Mouse (Mus musculus) forebrain, embryonic 12.5 days (tissue): ENCODE data around the gene Mrpl19. TPM values are rescaled to one million over a fixed set of nuclear protein-coding genes. Genes with fewer than 3 reads are reported as not detected.

Source experiments
- ATAC-seq: fragments of 200-750 bp; cut with Nextera tagmentation; 2 replicates; pipeline ENCODE4 v1.8.0; 2017; ENCODE audit warnings: moderate TSS enrichment; ENCODE audit not compliant: low FRiP score
- H3K27ac ChIP-seq: fragments of 300-500 bp; sonication (generic); 2 replicates; pipeline ENCODE4 v1.5.1; 2016; ENCODE audit warnings: mild to moderate bottlenecking
- H3K27me3 ChIP-seq: fragments of 300-500 bp; sonication (generic); 2 replicates; pipeline ENCODE4 v1.6.1; 2016; ENCODE audit warnings: mild to moderate bottlenecking
- H3K36me3 ChIP-seq: fragments of 300-500 bp; sonication (generic); replicated peaks from 2 replicates; pipeline ENCODE4 v1.6.1; 2016; ENCODE audit warnings: mild to moderate bottlenecking
- H3K4me1 ChIP-seq: fragments of 300-500 bp; sonication (generic); 2 replicates; pipeline ENCODE4 v1.6.1; 2016
- H3K4me2 ChIP-seq: fragments of 300-500 bp; sonication (generic); 2 replicates; pipeline ENCODE4 v1.6.1; 2016; ENCODE audit warnings: mild to moderate bottlenecking, moderate library complexity
- H3K4me3 ChIP-seq: fragments of 300-500 bp; sonication (generic); replicated peaks from 2 replicates; pipeline ENCODE4 v1.5.1; 2016; ENCODE audit warnings: mild to moderate bottlenecking
- H3K9ac ChIP-seq: fragments of 300-500 bp; sonication (generic); 2 replicates; pipeline ENCODE4 v1.6.1; 2016; ENCODE audit warnings: mild to moderate bottlenecking
- H3K9me3 ChIP-seq: fragments of 300-500 bp; sonication (generic); 2 replicates; pipeline ENCODE4 v1.6.1; 2016
- WGBS: fragments of 180-500 bp; shearing (Covaris S2); methylation state at CpG from one replicate; pipeline ENCODE4 v1.1.7; 2016; 5-methylcytosine and 5-hydroxymethylcytosine counted together
- polyA plus RNA-seq: library from polyadenylated mRNA; unstranded; fragments of >200 nt; fragmentation: Nextera tagmentation; extraction: Ambion mirVana; gene quantifications from 2 replicates; pipeline ENCODE4 v1.2.1, GENCODE M21; 2016

The Mrpl19 gene
- polyA plus RNA-seq, 1 experiment from 2014 or later = 50.2 TPM

DNA sequence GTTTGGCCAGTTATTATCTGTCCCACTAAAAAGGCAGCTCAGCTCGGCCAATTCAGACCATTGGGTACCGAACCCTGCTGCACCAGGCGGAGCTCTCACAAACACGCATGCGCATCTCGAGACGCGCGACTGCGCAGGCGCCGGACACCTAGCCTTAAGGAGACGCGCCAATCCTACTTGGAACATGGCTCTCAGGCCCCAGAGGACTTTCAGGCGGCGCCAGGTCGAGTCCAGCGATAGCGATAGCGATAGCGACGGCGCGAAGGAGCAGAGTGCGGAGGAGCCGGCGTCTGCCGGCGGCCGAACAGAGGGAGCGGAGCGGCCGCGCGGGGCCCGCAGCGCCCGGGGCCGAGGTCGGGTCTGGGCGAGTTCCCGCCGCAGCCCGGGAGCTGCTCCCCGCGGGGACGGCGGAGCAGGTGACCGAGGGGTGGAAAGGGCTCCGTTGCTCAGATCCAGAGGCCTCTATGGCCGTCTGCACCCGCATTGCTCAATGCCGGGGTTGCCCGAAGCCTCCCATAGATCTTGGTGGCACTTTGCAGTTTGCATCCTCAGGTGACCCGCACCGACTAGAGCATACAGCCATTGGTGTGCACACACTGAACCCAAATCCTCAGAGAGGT is 42.1 kb downstream of the Mrpl19 start, which contains the start of gene Gcfc2:
TSS of gene Gcfc2 (plus strand) at position 147 of the 620 bp plus-strand sequence.
- ATAC-seq = peak; percentile 96
- H3K27ac ChIP-seq = peak within 1 kb of the TSS; percentile 71

DNA sequence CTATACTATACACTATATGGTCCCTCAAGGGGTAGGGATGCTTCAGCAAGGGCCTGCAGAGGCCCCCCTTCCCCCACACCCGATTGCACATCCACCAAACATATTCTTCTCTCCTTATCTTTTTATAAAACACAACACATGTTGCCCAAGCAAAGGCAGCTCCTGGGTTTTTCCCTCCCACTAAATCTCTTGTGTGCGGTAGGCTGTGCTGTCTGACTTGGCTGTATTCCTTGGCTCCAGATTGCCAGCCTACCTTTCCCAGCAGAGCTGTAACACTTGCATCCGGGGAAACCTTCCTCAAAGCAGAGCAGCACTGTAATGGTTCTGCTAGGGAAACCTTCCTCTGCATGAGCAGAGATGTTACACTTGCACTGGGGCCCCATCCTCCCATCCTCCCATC is 53.6 kb downstream of the Mrpl19 start:
- H3K4me1 ChIP-seq = no peaks in the 10 kb centered on the region
- H3K9ac ChIP-seq = no peak overlapping the region
- ATAC-seq = no peak
- H3K4me3 ChIP-seq = no peak overlapping the region
- H3K9me3 ChIP-seq = no peaks in the 10 kb centered on the region
- H3K4me2 ChIP-seq = no peak overlapping the region
- H3K36me3 ChIP-seq = no peaks in the 10 kb centered on the region
- 77% methylated on average over 3 of the region's 3 CpGs for whole genome bisulfite sequencing
- H3K27ac ChIP-seq = no peak overlapping the region
- H3K27me3 ChIP-seq = no peaks in the 10 kb centered on the region

More for the DNA sequence above, 42.1 kb downstream of the Mrpl19 start, which contains the start of gene Gcfc2:
- under 1% methylated on average over 56 of the region's 56 CpGs for WGBS
- Histone ChIP-seq H3K27me3 (no peaks in the 10 kb centered on the region), H3K36me3 (peaks cover 26% of the 10 kb centered on the region), H3K4me3 (peak within 1 kb of the TSS; percentile 86), H3K4me1 (peaks cover 14% of the 10 kb centered on the region), H3K4me2 (peak within 1 kb of the TSS; percentile 69), H3K9ac (peak within 1 kb of the TSS; percentile 92), H3K9me3 (no peaks in the 10 kb centered on the region)

DNA sequence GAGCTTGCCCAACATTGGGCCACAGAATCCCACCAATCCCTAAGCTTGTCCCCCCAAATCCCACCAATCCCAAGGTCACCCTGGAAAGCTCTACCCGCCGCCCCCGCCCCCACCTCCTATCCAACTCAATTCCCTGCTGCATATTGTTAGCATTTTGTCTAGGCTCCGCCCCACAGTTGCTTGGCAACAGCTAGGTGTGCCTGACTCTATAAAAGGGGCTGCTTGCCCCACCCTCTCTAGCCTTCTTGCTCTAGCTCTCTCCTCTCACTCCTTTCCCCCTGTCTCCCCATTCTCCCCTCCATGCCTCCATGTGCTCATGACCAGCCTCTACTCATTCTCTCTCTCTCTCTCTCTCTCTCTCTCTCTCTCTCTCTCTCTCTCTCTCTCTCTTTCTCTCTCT is 54.0 kb downstream of the Mrpl19 start:
- Histone ChIP-seq H3K4me2 (no peak overlapping the region), H3K27me3 (no peaks in the 10 kb centered on the region), H3K9ac (no peak overlapping the region), H3K36me3 (no peaks in the 10 kb centered on the region), H3K4me3 (no peak overlapping the region), H3K27ac (no peak overlapping the region), H3K4me1 (no peaks in the 10 kb centered on the region), H3K9me3 (no peaks in the 10 kb centered on the region)
- 86% methylated on average over 4 of the region's 4 CpGs for WGBS
- ATAC-seq = no peak

DNA sequence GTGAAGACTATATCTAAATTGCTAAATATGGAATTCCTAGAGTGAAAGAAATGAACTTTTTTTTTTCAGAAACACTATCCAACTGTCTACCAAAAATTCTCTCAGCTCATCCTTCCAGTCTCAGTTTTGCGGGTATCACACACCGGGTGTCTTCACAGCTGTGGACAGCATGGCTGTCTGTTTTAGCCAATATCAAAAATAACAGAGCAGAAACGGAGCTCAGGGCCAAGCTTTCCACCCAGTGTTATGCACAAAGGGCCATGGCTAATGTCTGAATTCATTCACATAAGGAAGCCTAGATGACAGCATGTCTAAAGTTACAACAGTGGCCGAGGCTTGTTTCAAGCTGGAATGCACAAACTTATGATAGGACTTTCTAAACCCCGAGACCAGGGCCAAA is 54.5 kb downstream of the Mrpl19 start:
- no peak for ATAC-seq
- H3K9me3 ChIP-seq = no peaks in the 10 kb centered on the region
- no peaks in the 10 kb centered on the region for H3K4me1 ChIP-seq
- no peaks in the 10 kb centered on the region for H3K36me3 ChIP-seq
- no peak overlapping the region for H3K4me2 ChIP-seq
- no peak overlapping the region for H3K27ac ChIP-seq
- WGBS = 90% methylated on average over 5 of the region's 5 CpGs
- H3K9ac ChIP-seq = no peak overlapping the region
- no peak overlapping the region for H3K4me3 ChIP-seq
- no peaks in the 10 kb centered on the region for H3K27me3 ChIP-seq

DNA sequence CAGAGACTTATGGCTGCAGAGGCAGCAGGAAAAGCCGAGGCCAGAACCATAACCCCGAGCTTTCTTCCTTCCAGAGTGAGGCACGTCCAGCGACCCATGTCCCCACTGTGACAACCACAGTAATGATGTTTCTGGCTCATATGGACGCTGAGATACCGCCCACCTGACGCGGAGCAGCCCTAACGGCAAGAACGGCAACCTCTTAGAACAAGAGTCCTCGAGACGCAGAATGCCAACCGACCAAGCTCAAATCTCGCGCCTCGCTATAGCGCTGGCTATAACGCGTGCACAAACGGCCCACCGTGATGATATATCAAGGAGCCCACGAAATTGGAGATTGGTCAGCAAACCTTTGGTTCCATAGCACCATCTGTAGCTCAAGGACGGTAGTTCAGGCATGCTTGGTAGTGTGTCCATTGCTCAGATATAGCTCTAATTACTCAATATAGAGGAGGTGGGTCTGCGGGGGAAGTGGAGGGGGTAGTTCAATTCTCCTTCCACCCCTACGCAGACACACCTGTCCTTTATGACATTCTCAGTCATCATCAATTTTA is 55.4 kb downstream of the Mrpl19 start:
- H3K27ac ChIP-seq = no peak overlapping the region
- H3K9me3 ChIP-seq = no peaks in the 10 kb centered on the region
- no peak overlapping the region for H3K4me2 ChIP-seq
- ATAC-seq = no peak
- WGBS = 88% methylated on average over 25 of the region's 25 CpGs
- no peaks in the 10 kb centered on the region for H3K36me3 ChIP-seq
- H3K27me3 ChIP-seq = no peaks in the 10 kb centered on the region
- H3K4me1 ChIP-seq = no peaks in the 10 kb centered on the region
- no peak overlapping the region for H3K9ac ChIP-seq
- no peak overlapping the region for H3K4me3 ChIP-seq

Other genes starting within 250 kb of the Mrpl19 start
- 15.0 and 15.4 TPM in 2 replicates for gene Gcfc2, start 42.3 kb downstream of the Mrpl19 start, polyA plus RNA-seq
- gene Eva1a, start 75.1 kb upstream of the Mrpl19 start, polyA plus RNA-seq = 2.0 and 3.0 TPM in 2 replicates